Comparison of ENCODE assay signal across 11 mouse cellular contexts in genomic region chr17:73806331-73806730, GRCm38 (mm10). TPM values are rescaled to one million over a fixed set of nuclear protein-coding genes. Genes with fewer than 3 reads are reported as not detected.
A peak's percentile ranks its signal among the peaks of the same experiment; 100 is the strongest.
DNase-seq lines count a peak whose midpoint lies in the region; ATAC-seq and TF ChIP-seq lines count a peak whose summit lies in the region.
"Had no signal": no experiment of that assay in that cellular context is flagged by ENCODE, and none has a peak within 500 bp of the region (broad histone marks: within the 10 kb centered on the region; RNA-seq: fewer than 3 reads in every experiment).

No protein-coding gene starts in this region.

- H3K4me3 ChIP-seq in intestine, postnatal 0 days (ENCODE audit: low read depth, low read length): no peak overlapping the region
- no peak overlapping the region for H3K4me3 ChIP-seq in intestine, embryonic 16.5 days (ENCODE audit: low read length)
- no peak overlapping the region for H3K4me3 ChIP-seq in midbrain, embryonic 13.5 days (replicated peaks)
- H3K4me3 ChIP-seq in midbrain, embryonic 10.5 days: no peak overlapping the region
- peak overlapping the region; percentile 59 for H3K4me3 ChIP-seq in hindbrain, postnatal 0 days (ENCODE audit: low read length)
- H3K4me3 ChIP-seq in neural tube, embryonic 15.5 days (replicated peaks): peak overlapping the region; percentile 71
- no peak overlapping the region for H3K4me3 ChIP-seq in stomach, postnatal 0 days (ENCODE audit: low read depth, low read length)

- no peaks in the 10 kb centered on the region for H3K4me1 ChIP-seq in intestine, postnatal 0 days (replicated peaks; ENCODE audit: control insufficient read depth, insufficient read depth, low read length)
- peaks cover 17% of the 10 kb centered on the region for H3K4me1 ChIP-seq in intestine, embryonic 16.5 days (ENCODE audit: control insufficient read depth, insufficient read depth, low read length)
- H3K4me1 ChIP-seq in midbrain, embryonic 13.5 days (replicated peaks): peaks cover 13% of the 10 kb centered on the region
- H3K4me1 ChIP-seq in midbrain, embryonic 10.5 days: peaks cover 13% of the 10 kb centered on the region
- H3K4me1 ChIP-seq in hindbrain, postnatal 0 days (ENCODE audit: insufficient read depth, low read length): no peaks in the 10 kb centered on the region; the same call in 1 of the 2 replicates
- peaks cover 39% of the 10 kb centered on the region for H3K4me1 ChIP-seq in neural tube, embryonic 15.5 days
- no peaks in the 10 kb centered on the region for H3K4me1 ChIP-seq in stomach, postnatal 0 days (replicated peaks; ENCODE audit: control insufficient read depth, insufficient read depth)
- H3K4me1 ChIP-seq: embryonic facial prominence, embryonic 15.5 days had no signal

- no peak for DNase-seq in midbrain, embryonic 10.5 days (ENCODE audit: low spot score)
- no peak for DNase-seq in hindbrain, postnatal 0 days (ENCODE audit: low spot score)
- no peak for DNase-seq in urinary bladder, adult 2 months (ENCODE audit: low spot score)
- no peak for DNase-seq in stomach, postnatal 0 days (ENCODE audit: low spot score)
- DNase-seq: kidney, adult 18-20 months had no signal

- H3K27ac ChIP-seq in intestine, postnatal 0 days (ENCODE audit: low read depth, low read length): no peak overlapping the region
- no peak overlapping the region for H3K27ac ChIP-seq in intestine, embryonic 16.5 days (ENCODE audit: low read length)
- no peak overlapping the region for H3K27ac ChIP-seq in midbrain, embryonic 13.5 days
- H3K27ac ChIP-seq in midbrain, embryonic 10.5 days (replicated peaks): no peak overlapping the region
- H3K27ac ChIP-seq in hindbrain, postnatal 0 days: no peak overlapping the region
- no peak overlapping the region for H3K27ac ChIP-seq in neural tube, embryonic 15.5 days (replicated peaks)
- H3K27ac ChIP-seq in stomach, postnatal 0 days (replicated peaks): no peak overlapping the region
- H3K27ac ChIP-seq: embryonic facial prominence, embryonic 15.5 days had no signal

- H3K9ac ChIP-seq in intestine, postnatal 0 days (ENCODE audit: low read depth, low read length): no peak overlapping the region
- no peak overlapping the region for H3K9ac ChIP-seq in intestine, embryonic 16.5 days (ENCODE audit: low read depth, low read length)
- no peak overlapping the region for H3K9ac ChIP-seq in midbrain, embryonic 13.5 days (replicated peaks)
- no peak overlapping the region for H3K9ac ChIP-seq in hindbrain, postnatal 0 days (replicated peaks; ENCODE audit: low read length)
- no peak overlapping the region; the same call in 1 of the 2 replicates for H3K9ac ChIP-seq in neural tube, embryonic 15.5 days (replicated peaks)
- H3K9ac ChIP-seq in stomach, postnatal 0 days (ENCODE audit: low read length): no peak overlapping the region
- H3K9ac ChIP-seq: embryonic facial prominence, embryonic 15.5 days had no signal

- H3K9me3 ChIP-seq in intestine, postnatal 0 days (ENCODE audit: control insufficient read depth): no peaks in the 10 kb centered on the region
- no peaks in the 10 kb centered on the region for H3K9me3 ChIP-seq in intestine, embryonic 16.5 days (ENCODE audit: control insufficient read depth, low read length)
- H3K9me3 ChIP-seq in midbrain, embryonic 13.5 days: no peaks in the 10 kb centered on the region
- H3K9me3 ChIP-seq in midbrain, embryonic 10.5 days (replicated peaks): no peaks in the 10 kb centered on the region
- no peaks in the 10 kb centered on the region for H3K9me3 ChIP-seq in hindbrain, postnatal 0 days (ENCODE audit: low read length)
- H3K9me3 ChIP-seq in neural tube, embryonic 15.5 days (replicated peaks): no peaks in the 10 kb centered on the region
- no peaks in the 10 kb centered on the region for H3K9me3 ChIP-seq in stomach, postnatal 0 days (ENCODE audit: control insufficient read depth, low read length)
- H3K9me3 ChIP-seq: embryonic facial prominence, embryonic 15.5 days had no signal

- H3K27me3 ChIP-seq in intestine, postnatal 0 days (replicated peaks; ENCODE audit: control insufficient read depth, insufficient read depth, low read length): peaks cover 28% of the 10 kb centered on the region
- H3K27me3 ChIP-seq in intestine, embryonic 16.5 days (replicated peaks; ENCODE audit: control insufficient read depth, insufficient read depth, low read length): peaks cover 11% of the 10 kb centered on the region; the same call in 1 of the 2 replicates
- no peaks in the 10 kb centered on the region for H3K27me3 ChIP-seq in midbrain, embryonic 13.5 days
- no peaks in the 10 kb centered on the region for H3K27me3 ChIP-seq in midbrain, embryonic 10.5 days (ENCODE audit: low read depth, poor library complexity, severe bottlenecking)
- H3K27me3 ChIP-seq in hindbrain, postnatal 0 days (ENCODE audit: insufficient read depth, low read length): no peaks in the 10 kb centered on the region
- no peaks in the 10 kb centered on the region for H3K27me3 ChIP-seq in neural tube, embryonic 15.5 days (replicated peaks)
- no peaks in the 10 kb centered on the region for H3K27me3 ChIP-seq in stomach, postnatal 0 days (ENCODE audit: control insufficient read depth, insufficient read depth, low read length)
- H3K27me3 ChIP-seq: embryonic facial prominence, embryonic 15.5 days had no signal

- no peak for TF ChIP-seq CTCF in intestine, postnatal 0 days (IDR thresholded peaks at IDR 0.05; ENCODE audit: low read depth)
- no peak for TF ChIP-seq CTCF in hindbrain, postnatal 0 days (IDR thresholded peaks at IDR 0.05; ENCODE audit: low read depth)
- TF ChIP-seq CTCF in stomach, postnatal 0 days (IDR thresholded peaks at IDR 0.05; ENCODE audit: low read depth): no peak

- ATAC-seq in intestine, postnatal 0 days: no peak
- no peak for ATAC-seq in intestine, embryonic 16.5 days
- ATAC-seq in midbrain, embryonic 13.5 days: no peak
- no peak for ATAC-seq in hindbrain, postnatal 0 days
- ATAC-seq in neural tube, embryonic 15.5 days (ENCODE audit: low FRiP score): no peak
- no peak for ATAC-seq in stomach, postnatal 0 days (ENCODE audit: low FRiP score, low TSS enrichment)

- 75% methylated on average over 6 of the region's 6 CpGs for WGBS in intestine, postnatal 0 days
- 78% methylated on average over 6 of the region's 6 CpGs for WGBS in intestine, embryonic 16.5 days
- WGBS in midbrain, embryonic 13.5 days: 86% methylated on average over 6 of the region's 6 CpGs
- 93% methylated on average over 6 of the region's 6 CpGs for WGBS in midbrain, embryonic 10.5 days
- WGBS in hindbrain, postnatal 0 days: 82% methylated on average over 6 of the region's 6 CpGs
- 88% methylated on average over 6 of the region's 6 CpGs for WGBS in neural tube, embryonic 15.5 days
- WGBS in stomach, postnatal 0 days: 74% methylated on average over 6 of the region's 6 CpGs

- no peak for TF ChIP-seq EP300 in stomach, postnatal 0 days (optimal IDR thresholded peaks at IDR 0.05)

- H3K4me2 ChIP-seq in intestine, postnatal 0 days (replicated peaks; ENCODE audit: low read depth): peak overlapping the region; percentile 24; the same call in 1 of the 2 replicates
- no peak overlapping the region for H3K4me2 ChIP-seq in intestine, embryonic 16.5 days (ENCODE audit: low read depth, low read length)
- peak overlapping the region; percentile 84; the same call in 1 of the 2 replicates for H3K4me2 ChIP-seq in midbrain, embryonic 13.5 days (replicated peaks)
- peak overlapping the region; percentile 62 for H3K4me2 ChIP-seq in hindbrain, postnatal 0 days (ENCODE audit: low read depth, low read length)
- H3K4me2 ChIP-seq in neural tube, embryonic 15.5 days: peak overlapping the region; percentile 65
- H3K4me2 ChIP-seq in stomach, postnatal 0 days (replicated peaks; ENCODE audit: low read depth): no peak overlapping the region

- H3K36me3 ChIP-seq in intestine, postnatal 0 days (ENCODE audit: control insufficient read depth, insufficient read depth): no peaks in the 10 kb centered on the region
- no peaks in the 10 kb centered on the region for H3K36me3 ChIP-seq in intestine, embryonic 16.5 days (ENCODE audit: control insufficient read depth, insufficient read depth, low read length)
- H3K36me3 ChIP-seq in midbrain, embryonic 13.5 days: no peaks in the 10 kb centered on the region
- H3K36me3 ChIP-seq in midbrain, embryonic 10.5 days: no peaks in the 10 kb centered on the region
- no peaks in the 10 kb centered on the region for H3K36me3 ChIP-seq in hindbrain, postnatal 0 days (ENCODE audit: insufficient read depth, low read length)
- H3K36me3 ChIP-seq in neural tube, embryonic 15.5 days: no peaks in the 10 kb centered on the region
- H3K36me3 ChIP-seq in stomach, postnatal 0 days (ENCODE audit: control insufficient read depth, insufficient read depth, low read length): no peaks in the 10 kb centered on the region
- H3K36me3 ChIP-seq: embryonic facial prominence, embryonic 15.5 days; G1E had no signal

RNA-seq across cellular contexts. Expression of gene Ehd3, which starts 2.4 kb away (rescaled TPM):
- polyA plus RNA-seq in intestine, postnatal 0 days (2015; fragmentation: Nextera tagmentation; extraction: Ambion mirVana): 5.0 and 5.3 TPM in 2 replicates
- polyA plus RNA-seq in intestine, embryonic 16.5 days (2015; fragmentation: Nextera tagmentation; extraction: Ambion mirVana): 6.3 and 6.6 TPM in 2 replicates
- polyA plus RNA-seq in midbrain, embryonic 13.5 days (2015; fragmentation: Nextera tagmentation; extraction: Ambion mirVana): 10.7 and 11.4 TPM in 2 replicates
- polyA plus RNA-seq in midbrain, embryonic 10.5 days (2016; fragmentation: Nextera tagmentation; extraction: Ambion mirVana): 9.8 and 10.0 TPM in 2 replicates
- 42.7 and 51.6 TPM in 2 replicates for total RNA-seq in hindbrain, postnatal 0 days (2014; rRNA removed)
- polyA plus RNA-seq in hindbrain, postnatal 0 days (2015; fragmentation: Nextera tagmentation; extraction: Ambion mirVana): 22.8 and 25.5 TPM in 2 replicates
- polyA plus RNA-seq in neural tube, embryonic 15.5 days (2015; fragmentation: Nextera tagmentation; extraction: Ambion mirVana): 24.4 and 24.5 TPM in 2 replicates
- 5.9 and 7.2 TPM in 2 replicates for polyA plus RNA-seq in urinary bladder, adult 2 months (2012; rRNA removed)
- 2.8 and 2.9 TPM in 2 replicates for polyA plus RNA-seq in stomach, postnatal 0 days (2015; fragmentation: Nextera tagmentation; extraction: Ambion mirVana)

Comparison
In these comparisons a context has a peak if more than half of its experiments do, and no peak if none do; other contexts are left out.
1. H3K4me2 ChIP-seq: peak in intestine, postnatal 0 days (single experiment), midbrain, embryonic 13.5 days (single experiment), hindbrain, postnatal 0 days (single experiment) and neural tube, embryonic 15.5 days (single experiment); none in intestine, embryonic 16.5 days (single experiment) and stomach, postnatal 0 days (single experiment).
2. H3K4me3 ChIP-seq: peak in hindbrain, postnatal 0 days (single experiment) and neural tube, embryonic 15.5 days (single experiment); none in intestine, postnatal 0 days (single experiment), intestine, embryonic 16.5 days (single experiment), midbrain, embryonic 13.5 days (single experiment), midbrain, embryonic 10.5 days (single experiment) and stomach, postnatal 0 days (single experiment).